Mouse (Mus musculus) WW6 (cell line): ENCODE measurements around the gene Kcns3.
A peak's percentile ranks its signal among the peaks of the same experiment; 100 is the strongest.

Experiments used
- DNase-seq: peaks from one replicate; pipeline ENCODE4 v3.0.0-alpha.2; 2013; ENCODE audit warnings: low read depth, low spot score

Kcns3 gene

GRCm38 (mm10) chr12:11151015-11151414 is at the start of gene Kcns3:
Gene Kcns3 (minus strand): TSS chr12:11151056.
- no peak for DNase-seq

GRCm38 (mm10) chr12:11198551-11198950 is 47.7 kb upstream of the Kcns3 start:
- DNase-seq: no peak

GRCm38 (mm10) chr12:11198026-11198425 is 47.2 kb upstream of the Kcns3 start:
- DNase-seq: no peak

GRCm38 (mm10) chr12:11196830-11197229 is 46.0 kb upstream of the Kcns3 start:
- DNase-seq: no peak

- no peak for DNase-seq
Measured at GRCm38 (mm10) chr12:11196142-11196597, 45.3 kb upstream of the Kcns3 start.

GRCm38 (mm10) chr12:11195031-11195430 is 44.2 kb upstream of the Kcns3 start:
- DNase-seq: no peak

GRCm38 (mm10) chr12:11178486-11179154 is 27.8 kb upstream of the Kcns3 start:
- DNase-seq: peak; percentile 60

GRCm38 (mm10) chr12:11177408-11178394 is 26.8 kb upstream of the Kcns3 start:
- no peak for DNase-seq

GRCm38 (mm10) chr12:11158670-11159069 is 7.8 kb upstream of the Kcns3 start:
- DNase-seq: no peak

GRCm38 (mm10) chr12:11155123-11155522 is 4.3 kb upstream of the Kcns3 start:
- no peak for DNase-seq

GRCm38 (mm10) chr12:11153587-11153986 is 2.7 kb upstream of the Kcns3 start:
- DNase-seq: no peak

- peak; percentile 24 for DNase-seq
Measured at GRCm38 (mm10) chr12:11150192-11150935, 492 bp downstream of the Kcns3 start.

- DNase-seq: peak; percentile 45
Measured at GRCm38 (mm10) chr12:11149421-11150191, 1.2 kb downstream of the Kcns3 start.

- DNase-seq: peak; percentile 4
Measured at GRCm38 (mm10) chr12:11149121-11149420, 1.8 kb downstream of the Kcns3 start.

- DNase-seq: no peak
Measured at GRCm38 (mm10) chr12:11144894-11145293, 6.0 kb downstream of the Kcns3 start.

GRCm38 (mm10) chr12:11132418-11132817 is 18.4 kb downstream of the Kcns3 start:
- DNase-seq: no peak

GRCm38 (mm10) chr12:11129188-11129587 is 21.7 kb downstream of the Kcns3 start:
- no peak for DNase-seq

- no peak for DNase-seq
Measured at GRCm38 (mm10) chr12:11126186-11126759, 24.6 kb downstream of the Kcns3 start.

- no peak for DNase-seq
Measured at GRCm38 (mm10) chr12:11101565-11101964, 49.3 kb downstream of the Kcns3 start.

- DNase-seq: no peak
Measured at GRCm38 (mm10) chr12:11088626-11089372, 62.1 kb downstream of the Kcns3 start.
